Mouse (Mus musculus): ENCODE results near the gene Kcng3.

The Kcng3 gene

DNA sequence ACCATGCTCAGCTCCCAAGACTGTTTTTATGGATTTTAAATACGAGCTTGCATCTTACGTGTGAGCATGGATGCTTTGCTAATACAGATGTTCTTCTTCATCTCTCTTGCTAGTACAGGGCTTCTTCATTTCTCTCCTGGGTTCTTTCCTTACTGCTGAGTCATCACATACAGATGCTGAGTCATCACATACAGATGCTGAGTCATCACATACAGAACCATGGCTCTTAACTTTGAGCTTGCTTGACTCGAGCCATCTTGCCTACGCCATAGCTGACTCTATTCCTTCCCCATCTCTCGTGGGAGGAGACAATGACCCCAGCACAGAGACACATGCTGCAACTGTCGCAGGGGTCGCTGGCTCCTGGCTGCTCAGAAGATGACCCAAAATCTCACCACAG lies 76.7 kb downstream of the Kcng3 start:
- DNase-seq = no peak

DNA sequence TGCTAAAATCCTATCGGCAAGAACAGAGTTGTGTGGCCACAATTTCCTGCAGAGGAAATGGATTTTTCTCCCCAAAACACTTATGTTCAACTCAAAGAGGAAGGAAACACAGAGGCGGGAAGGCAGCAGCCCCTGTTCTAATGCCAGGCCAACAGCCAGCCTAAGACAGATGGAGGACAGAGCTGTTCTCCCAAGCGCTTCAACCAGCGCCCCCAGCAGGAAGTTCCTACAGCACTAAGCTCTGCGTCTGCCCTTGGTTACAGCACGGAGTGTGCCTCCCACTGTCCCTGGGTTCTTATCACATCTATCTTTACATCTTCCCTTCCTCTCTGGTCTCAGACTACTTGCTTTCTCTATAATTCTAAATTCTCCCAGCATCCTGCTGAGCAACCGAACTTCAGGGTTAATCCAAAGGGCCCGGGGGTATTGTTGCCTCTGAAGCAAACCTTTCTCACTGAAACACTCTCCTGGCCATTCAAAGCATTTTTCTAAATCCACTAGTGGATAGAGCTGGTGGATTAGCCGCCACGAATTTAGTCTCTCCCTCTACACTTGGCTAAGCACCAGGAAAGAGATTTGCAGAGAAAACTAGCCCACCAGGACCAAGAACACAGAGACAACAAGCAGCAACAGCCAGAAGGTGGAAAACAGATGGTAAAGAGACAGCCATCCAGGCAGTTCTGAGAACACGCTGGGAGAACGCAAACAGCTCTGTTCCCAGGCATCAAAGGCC lies 83.0 kb downstream of the Kcng3 start:
- peak; percentile 84 for DNase-seq

DNA sequence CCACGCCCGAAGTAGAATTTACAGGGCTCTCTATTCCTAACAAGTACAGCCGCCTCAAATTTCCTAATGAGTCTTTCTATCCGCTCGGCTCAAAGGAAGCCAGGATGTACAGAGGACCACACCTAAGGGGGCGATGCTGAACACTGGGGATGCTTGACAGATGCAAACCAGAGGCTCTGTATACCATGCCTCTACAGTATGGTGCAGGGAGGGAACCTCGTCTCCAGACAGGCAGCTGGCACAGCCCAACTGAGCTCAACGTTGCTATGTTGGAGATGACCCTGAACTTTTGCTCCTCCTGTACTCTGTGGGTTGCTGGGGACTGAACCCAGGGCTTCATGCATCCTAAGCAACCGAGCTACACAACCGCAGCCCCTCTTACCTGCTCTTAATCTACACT lies 84.5 kb downstream of the Kcng3 start:
- no peak for DNase-seq

DNA sequence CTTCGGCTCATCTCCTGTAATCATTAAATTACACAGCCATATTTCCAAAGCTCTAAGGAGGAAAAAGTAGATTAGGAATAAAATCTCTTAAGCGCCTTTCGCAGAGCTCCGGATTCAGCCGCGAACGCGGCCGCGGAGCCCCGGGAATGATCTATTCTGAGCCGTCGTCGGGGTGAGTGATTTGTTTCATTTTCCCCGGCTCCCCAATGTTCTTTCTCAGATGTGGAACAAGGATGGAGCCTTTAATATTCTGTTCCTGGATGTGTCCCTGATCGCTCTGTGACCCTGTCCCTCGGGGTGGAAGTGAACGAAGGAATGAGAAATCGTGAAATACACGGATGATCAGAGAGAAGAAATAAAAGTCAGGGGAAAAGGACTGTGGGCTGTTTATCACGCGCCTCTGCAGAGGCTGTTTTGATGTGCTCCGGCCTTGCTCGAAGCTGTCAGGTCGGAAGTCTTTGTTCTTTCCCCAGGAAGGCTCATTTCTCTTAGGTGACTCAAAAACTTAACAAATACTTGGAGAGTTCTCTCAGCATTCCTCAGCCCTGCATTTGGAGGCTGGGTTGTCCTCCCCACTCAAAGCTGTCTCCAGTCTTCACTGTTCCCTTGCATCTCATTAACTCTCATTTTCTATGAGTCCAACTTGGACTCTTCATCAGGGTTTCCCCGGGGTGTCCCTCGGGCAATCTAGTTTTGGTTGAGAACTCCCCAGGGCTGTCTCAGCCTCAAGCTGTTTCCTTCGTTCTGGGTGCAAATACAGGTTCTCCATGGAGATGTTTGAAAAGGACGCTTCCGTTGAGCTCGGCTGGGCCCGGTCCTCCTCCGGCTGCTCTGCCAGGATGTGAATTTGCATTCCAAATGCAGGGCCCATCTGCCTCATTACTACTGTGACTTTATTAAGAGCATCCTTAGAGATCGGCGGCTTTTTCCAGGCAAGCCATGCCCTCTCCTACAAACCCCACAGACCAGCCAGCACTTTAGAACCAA lies 85.6 kb downstream of the Kcng3 start:
- DNase-seq = peak; percentile 20

DNA sequence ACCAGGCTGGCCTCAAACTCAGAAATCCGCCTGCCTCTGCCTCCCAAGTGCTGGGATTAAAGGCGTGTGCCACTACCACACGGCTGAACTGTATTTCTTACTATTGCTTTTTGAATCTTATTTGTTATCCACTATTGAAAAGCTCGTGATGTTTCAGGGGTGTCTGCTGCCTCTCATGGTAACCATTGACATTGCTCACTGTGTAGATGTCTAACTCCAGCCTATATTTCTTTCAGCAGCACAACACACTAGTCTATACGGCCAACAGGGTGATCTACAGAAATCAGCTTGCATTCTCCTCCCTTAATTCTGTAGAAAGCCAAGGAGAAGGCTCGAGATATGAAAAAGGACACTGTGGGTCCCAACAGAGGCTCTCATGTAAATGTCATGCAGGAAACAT lies 86.4 kb downstream of the Kcng3 start:
- no peak for DNase-seq

DNA sequence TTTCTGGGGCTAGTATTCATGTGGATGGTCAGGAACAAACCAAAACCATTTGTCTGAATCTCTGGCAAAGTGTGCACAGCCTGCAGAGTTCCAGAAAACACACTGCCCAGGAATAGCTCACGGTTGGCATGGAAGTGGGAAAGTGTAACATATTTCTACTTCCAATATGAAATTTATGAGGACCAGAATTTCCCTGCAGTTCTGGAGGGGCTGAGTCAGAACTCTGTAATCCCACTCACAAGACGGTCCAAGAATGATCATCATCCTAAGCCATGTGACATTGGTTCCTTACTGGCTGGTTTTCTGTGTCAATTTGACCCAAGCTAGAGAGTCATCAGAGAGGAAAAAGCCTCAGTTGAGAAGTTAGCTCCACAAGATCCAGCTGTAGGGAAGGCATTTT lies 89.3 kb downstream of the Kcng3 start:
- DNase-seq = no peak

DNA sequence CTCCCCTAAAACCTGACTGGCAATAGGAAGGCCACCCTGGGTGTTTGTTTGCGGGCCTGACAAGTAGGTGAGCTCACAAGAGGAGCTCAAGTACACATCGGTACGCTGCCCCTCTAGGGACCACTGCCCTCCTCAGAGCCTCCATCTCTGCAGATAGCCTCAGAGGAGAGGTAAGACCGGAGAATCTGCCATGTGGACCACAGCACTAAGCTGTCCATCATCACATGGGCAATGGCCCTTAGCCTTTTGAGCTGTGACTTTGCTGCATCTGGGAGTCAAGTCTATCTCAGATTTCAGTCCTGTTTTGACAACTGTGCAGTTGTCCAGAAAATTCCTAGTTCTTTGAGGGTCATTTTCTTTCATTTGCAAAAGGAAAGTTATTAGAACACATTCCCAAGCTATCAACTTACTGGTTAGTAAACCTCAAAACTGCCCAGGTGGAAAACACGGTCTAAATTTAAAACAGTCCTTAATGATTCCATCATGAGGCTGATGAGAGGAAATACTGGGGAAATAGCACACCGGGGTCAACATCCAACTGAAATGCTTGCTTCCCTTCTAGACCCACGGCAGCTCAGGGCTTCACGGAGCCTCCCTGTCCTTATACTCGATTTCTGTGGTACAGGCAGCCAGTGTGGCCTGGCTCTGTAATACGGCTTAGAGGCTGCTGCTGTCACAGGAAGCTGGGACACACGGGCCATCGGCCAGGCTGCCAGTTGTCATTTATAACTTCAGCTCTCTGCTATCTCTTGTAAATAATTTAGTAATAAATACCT lies 92.2 kb downstream of the Kcng3 start:
- no peak for DNase-seq

DNA sequence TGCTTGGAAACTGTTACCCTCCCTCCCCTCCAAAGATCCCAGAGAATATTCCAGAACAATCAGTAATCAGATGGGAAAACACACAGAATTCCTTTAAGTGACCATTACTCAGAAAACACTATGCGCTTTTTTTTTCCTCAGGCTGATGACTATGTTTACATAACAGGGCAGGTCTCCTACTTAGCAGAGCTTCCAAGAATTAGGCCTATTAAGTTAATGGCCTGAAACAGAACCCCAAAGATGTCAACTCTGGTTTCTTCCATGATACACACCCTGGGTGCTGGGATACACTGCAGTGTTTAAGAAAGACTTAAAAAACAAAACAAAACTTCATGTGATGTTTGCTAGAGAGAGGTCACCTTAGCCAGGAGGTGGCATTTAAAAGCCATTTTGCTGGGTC lies 93.0 kb downstream of the Kcng3 start:
- DNase-seq = no peak

DNA sequence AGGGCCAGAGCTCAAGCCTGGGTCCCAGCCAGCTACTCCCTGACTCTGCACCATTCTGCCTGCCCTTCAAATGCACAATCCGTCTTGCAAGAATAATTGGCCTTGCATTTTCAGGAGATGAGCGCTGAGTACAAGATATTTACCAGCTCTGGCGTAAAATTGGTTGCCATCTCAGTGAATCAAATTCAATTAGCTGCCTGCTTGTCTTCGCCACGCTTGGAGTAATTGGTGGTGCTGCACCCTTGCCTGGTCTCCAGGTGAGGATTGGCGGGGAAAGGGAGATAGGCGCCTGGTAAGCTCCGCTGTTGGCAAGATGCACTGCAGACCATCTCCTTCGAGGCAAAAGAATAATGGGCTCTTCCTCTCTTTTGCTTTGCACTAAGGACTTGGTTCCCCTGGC lies 93.6 kb downstream of the Kcng3 start:
- DNase-seq = no peak

Measured in thymus, postnatal 4 days (tissue).